Mouse (Mus musculus): ENCODE measurements around the gene Zfp668. TPM values are rescaled to one million over a fixed set of nuclear protein-coding genes. Genes with fewer than 3 reads are reported as not detected.
"Not testable (repeated sequence)": the region's sequence is repeated elsewhere in the genome, so short reads cannot be mapped to it uniquely, and the experiment has no call there.

Gene Zfp668
- polyA plus RNA-seq, 1 experiment from 2014 or later = 16.4 TPM

DNA sequence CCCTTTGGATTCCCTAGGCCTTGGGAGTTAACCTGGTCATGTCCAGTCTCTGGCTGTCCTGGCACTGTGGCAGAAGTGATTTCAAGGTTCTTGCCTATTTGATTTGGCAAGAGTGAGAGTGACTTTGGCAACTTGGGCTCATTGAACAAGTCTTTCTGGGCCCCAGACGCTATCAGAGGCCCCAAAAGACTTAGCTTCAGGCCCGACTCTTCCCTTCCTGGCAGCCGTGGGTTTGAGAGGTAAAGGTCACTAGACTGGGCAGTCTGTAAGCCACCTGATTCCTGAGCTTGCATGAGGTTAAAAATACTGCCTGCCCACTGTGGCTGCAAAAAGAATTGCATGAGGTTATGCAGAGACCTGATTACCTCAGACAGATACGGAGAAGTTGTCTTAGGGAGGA, 32.0 kb upstream of the Zfp668 start:
- ATAC-seq (ENCODE audit: insufficient number of reproducible peaks, low FRiP score, low TSS enrichment, low read depth) = no peak
- peaks cover 18% of the 10 kb centered on the region for H3K4me1 ChIP-seq
- peaks cover 50% of the 10 kb centered on the region for H3K36me3 ChIP-seq
- no peak overlapping the region for H3K4me2 ChIP-seq
- H3K27ac ChIP-seq = no peak overlapping the region
- no peaks in the 10 kb centered on the region for H3K27me3 ChIP-seq
- no peaks in the 10 kb centered on the region for H3K9me3 ChIP-seq
- H3K9ac ChIP-seq = no peak overlapping the region
- 87% methylated on average over 4 of the region's 4 CpGs for WGBS
- no peak overlapping the region for H3K4me3 ChIP-seq

DNA sequence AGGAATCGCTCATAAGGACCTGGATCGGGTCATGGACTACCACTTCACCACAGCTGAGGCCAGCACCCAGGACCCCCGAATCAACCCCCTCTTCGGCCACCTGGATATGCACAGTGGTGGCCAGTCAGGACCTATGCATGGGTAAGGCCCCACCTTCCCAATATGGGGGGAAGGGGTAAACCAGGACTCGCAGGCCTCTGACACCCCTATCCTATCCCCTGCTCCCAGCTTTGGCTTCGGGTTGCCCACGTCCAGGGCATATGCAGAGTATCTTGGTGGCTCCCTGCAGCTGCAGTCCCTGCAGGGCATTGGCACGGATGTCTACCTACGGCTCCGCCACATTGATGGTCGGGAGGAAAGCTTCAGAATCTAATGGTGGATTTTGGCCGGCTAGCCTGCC, 31.3 kb upstream of the Zfp668 start:
- H3K36me3 ChIP-seq = peaks cover 50% of the 10 kb centered on the region
- WGBS = 95% methylated on average over 12 of the region's 12 CpGs
- no peak overlapping the region for H3K27ac ChIP-seq
- no peaks in the 10 kb centered on the region for H3K27me3 ChIP-seq
- no peak overlapping the region for H3K4me2 ChIP-seq
- no peak overlapping the region for H3K9ac ChIP-seq
- H3K9me3 ChIP-seq = no peaks in the 10 kb centered on the region
- H3K4me1 ChIP-seq = peaks cover 14% of the 10 kb centered on the region
- H3K4me3 ChIP-seq = no peak overlapping the region
- ATAC-seq (ENCODE audit: insufficient number of reproducible peaks, low FRiP score, low TSS enrichment, low read depth) = no peak

DNA sequence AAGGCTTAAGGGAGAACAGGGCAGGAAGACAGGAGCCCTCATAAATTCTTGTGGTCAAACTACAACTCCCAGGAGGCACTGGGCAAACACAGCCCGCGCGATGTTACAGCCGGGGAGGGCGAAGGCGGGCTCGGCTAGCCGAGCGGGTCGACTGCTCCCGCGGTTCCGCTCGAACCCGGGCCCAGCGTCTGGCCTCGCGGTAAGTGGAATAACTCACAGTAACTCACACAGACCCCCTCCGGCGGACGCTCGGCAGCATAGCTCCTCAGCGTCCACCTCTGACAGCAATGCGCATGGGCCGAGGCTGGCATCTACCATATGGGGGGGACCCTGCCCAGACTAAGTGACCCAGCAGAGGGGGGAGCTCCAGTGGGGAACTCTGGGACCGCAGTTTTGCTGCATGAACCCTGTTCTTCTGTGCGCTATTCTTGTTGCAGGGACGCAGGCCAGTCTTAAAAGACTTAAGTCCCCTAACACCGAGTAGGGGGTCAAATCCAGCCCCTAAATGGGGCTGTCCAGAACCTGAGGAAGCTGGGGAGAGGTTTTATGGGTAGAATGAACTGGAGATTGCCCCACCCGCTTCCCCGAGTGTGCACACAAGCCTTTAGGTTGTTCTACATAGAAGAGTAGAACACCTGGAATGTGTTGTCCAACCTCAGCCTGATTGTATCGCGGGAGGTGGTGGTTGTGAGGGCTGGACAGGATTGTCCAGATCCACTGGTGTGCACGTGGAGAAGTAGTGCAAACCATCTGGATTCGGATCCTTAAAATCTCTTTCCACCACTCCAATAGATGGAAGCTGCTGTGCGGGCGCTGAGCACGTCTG, 27.6 kb upstream of the Zfp668 start, which contains the start of gene Bckdk:
Bckdk (plus strand) TSS at position 112 of the 826 bp plus-strand sequence.
- ATAC-seq (ENCODE audit: insufficient number of reproducible peaks, low FRiP score, low TSS enrichment, low read depth) = peak; percentile 81
- Histone ChIP-seq H3K9me3 (no peaks in the 10 kb centered on the region), H3K4me3 (peak within 1 kb of the TSS; percentile 62), H3K9ac (peak within 1 kb of the TSS; percentile 66), H3K4me1 (peaks cover 10% of the 10 kb centered on the region), H3K27me3 (no peaks in the 10 kb centered on the region), H3K36me3 (peaks cover 41% of the 10 kb centered on the region), H3K27ac (peak within 1 kb of the TSS; percentile 88), H3K4me2 (peak within 1 kb of the TSS; percentile 74)
- 4% methylated on average over 38 of the region's 38 CpGs for WGBS

DNA sequence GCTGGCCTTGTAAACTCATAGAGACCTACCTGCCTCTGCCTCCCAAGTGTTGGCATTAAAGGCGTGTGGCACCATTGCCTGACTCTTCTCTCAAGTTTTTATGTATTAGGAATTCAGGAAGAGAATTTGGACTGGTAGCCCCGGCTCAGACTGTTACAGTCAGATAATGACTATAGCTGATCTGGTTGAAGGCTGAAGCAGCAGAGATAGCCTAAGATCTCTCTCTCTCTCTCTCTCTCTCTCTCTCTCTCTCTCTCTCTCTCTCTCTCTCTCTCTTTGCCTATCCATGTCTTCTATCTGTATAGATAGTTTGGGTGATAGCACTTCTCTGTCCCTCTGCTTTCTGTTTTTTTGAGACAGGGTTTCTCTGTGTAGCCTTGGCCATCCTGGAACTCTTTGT, 25.1 kb upstream of the Zfp668 start:
- Histone ChIP-seq H3K4me3 (no peak overlapping the region), H3K9me3 (no peaks in the 10 kb centered on the region), H3K4me1 (peaks cover 10% of the 10 kb centered on the region), H3K36me3 (peaks cover 16% of the 10 kb centered on the region), H3K27ac (no peak overlapping the region), H3K4me2 (no peak overlapping the region), H3K9ac (no peak overlapping the region), H3K27me3 (no peaks in the 10 kb centered on the region)
- WGBS = 78% methylated on average over 2 of the region's 2 CpGs
- no peak for ATAC-seq (ENCODE audit: insufficient number of reproducible peaks, low FRiP score, low TSS enrichment, low read depth)

DNA sequence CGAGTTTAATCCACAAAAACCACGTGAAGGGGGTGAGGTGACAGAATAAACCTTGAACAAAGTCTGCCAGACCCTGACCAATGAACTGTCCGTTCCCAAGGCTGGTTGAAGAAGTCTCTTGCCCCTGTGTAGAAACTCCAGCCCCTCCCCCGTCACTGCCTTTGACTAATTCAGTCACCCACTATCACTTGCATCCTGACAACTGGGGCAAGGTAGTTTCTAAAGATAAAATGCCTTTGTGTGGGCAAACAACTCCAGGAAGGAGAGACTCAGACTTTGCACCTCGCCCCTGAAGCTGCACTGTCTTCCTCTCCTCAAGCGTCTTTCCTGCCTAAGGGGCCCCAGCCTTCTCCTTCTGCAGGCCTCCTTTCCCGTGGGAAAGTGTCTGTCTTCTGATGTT, 23.4 kb upstream of the Zfp668 start:
- Histone ChIP-seq H3K9ac (no peak overlapping the region), H3K4me1 (peaks cover 6% of the 10 kb centered on the region), H3K4me3 (no peak overlapping the region), H3K4me2 (no peak overlapping the region), H3K27me3 (no peaks in the 10 kb centered on the region), H3K36me3 (no peaks in the 10 kb centered on the region), H3K27ac (no peak overlapping the region), H3K9me3 (no peaks in the 10 kb centered on the region)
- ATAC-seq (ENCODE audit: insufficient number of reproducible peaks, low FRiP score, low TSS enrichment, low read depth) = no peak
- 40% methylated on average over 7 of the region's 7 CpGs for WGBS

DNA sequence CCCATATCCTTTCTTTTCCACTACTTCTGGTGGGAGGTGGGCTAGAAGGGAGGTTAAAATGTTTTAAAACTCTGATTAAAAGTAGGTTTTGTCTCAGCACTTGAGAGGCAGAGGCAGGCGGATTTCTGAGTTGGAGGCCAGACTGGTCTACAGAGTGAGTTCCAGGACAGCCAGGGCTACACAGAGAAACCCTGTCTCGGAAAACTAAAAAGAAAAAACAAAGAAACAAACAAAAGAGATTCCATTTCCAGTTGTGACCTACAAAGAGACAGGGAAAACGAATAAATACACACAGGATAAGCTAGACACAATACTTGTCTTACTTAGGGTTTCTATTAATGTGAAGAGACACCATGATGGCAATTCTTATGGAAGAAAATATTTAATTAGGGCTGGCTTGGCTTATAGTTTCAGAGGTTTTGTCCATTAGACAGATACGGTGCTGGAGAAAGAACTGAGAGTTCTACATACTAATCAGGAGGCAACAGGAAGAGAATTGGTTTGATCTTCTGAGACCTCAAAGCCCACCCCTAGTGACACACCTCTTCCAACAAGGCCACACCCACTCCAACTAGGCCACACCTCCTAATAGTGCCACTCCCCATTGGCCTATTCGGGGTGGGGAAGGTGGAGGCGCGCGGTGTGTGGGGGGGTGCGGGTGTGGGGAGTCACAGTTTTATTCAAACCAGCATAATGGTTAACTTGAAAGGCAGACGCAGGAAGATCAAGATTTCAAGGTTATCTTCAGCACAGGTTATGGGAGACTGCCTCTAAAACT, 21.7 kb upstream of the Zfp668 start:
- Histone ChIP-seq H3K27me3 (no peaks in the 10 kb centered on the region), H3K27ac (no peak overlapping the region), H3K4me3 (no peak overlapping the region), H3K9me3 (no peaks in the 10 kb centered on the region), H3K4me1 (peaks cover 10% of the 10 kb centered on the region), H3K4me2 (no peak overlapping the region), H3K9ac (no peak overlapping the region), H3K36me3 (no peaks in the 10 kb centered on the region)
- ATAC-seq (ENCODE audit: insufficient number of reproducible peaks, low FRiP score, low TSS enrichment, low read depth) = no peak
- 30% methylated on average over 10 of the region's 10 CpGs for WGBS

DNA sequence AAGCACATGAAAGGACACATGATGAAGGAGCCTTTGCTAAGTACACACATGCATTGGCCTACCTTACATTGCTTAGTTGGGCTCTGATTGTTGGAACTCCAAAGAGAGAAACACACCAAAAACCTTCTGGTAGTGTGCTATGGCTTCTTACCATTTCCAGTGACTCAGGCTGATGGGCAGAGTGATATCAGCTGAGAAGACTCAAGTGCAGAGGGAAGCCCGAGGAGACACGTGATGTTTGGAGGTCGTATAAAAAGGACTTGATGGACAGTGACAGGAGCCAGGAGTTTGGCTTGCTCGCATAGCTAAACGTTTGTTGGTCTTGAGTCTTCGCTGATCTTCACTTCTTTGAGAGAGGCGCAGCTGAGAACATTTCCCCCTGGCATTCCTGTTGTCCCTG, 20.9 kb upstream of the Zfp668 start:
- no peak overlapping the region for H3K9ac ChIP-seq
- H3K9me3 ChIP-seq = no peaks in the 10 kb centered on the region
- H3K4me3 ChIP-seq = no peak overlapping the region
- no peak overlapping the region for H3K27ac ChIP-seq
- WGBS = 84% methylated on average over 7 of the region's 7 CpGs
- peaks cover 7% of the 10 kb centered on the region for H3K36me3 ChIP-seq
- no peak for ATAC-seq (ENCODE audit: insufficient number of reproducible peaks, low FRiP score, low TSS enrichment, low read depth)
- peaks cover 10% of the 10 kb centered on the region for H3K4me1 ChIP-seq
- H3K27me3 ChIP-seq = no peaks in the 10 kb centered on the region
- H3K4me2 ChIP-seq = no peak overlapping the region

DNA sequence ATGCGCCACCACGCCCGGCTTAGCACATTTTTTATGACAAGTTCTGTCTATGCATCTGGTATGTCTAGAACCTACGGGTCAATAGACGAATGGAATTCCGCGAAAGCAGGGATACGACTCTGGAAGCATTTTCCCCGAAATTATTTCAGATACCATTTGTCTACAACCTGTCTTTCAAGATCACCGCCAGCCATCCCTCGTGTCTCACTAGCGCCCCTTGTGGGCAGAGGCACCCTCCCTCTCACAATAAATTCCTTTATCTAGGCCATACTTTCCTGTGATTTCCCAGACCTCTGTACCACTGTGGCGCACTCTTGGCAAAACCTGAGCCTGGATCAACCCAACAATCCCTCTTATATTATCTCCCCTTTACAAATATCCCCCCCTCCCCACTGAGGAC, 19.8 kb upstream of the Zfp668 start:
- no peak overlapping the region for H3K4me2 ChIP-seq

DNA sequence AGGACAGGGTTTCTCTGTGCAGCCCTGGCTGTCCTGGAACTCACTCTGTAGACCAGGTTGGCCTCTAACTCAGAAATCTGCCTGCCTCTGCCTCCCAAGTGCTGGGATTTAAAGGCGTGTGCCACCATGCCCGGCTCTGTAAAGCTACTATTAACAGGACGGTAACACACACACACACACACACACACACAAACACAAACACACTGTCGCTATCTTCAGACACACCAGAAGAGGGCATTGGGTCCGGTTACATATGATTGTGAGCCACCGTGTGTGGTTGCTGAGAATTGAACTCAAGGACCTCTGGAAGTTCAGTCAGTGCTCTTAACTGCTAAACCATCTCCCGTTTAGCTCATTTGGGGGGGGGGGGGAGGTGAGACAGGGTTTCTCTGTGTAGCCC, 19.3 kb upstream of the Zfp668 start:
- peak overlapping the region; percentile 79 for H3K4me2 ChIP-seq
- peak overlapping the region; percentile 47; the same call in 1 of the 2 replicates for H3K27ac ChIP-seq
- H3K4me3 ChIP-seq = peak overlapping the region; percentile 74
- H3K27me3 ChIP-seq; H3K4me1 ChIP-seq; ATAC-seq (ENCODE audit: insufficient number of reproducible peaks, low FRiP score, low TSS enrichment, low read depth); H3K9me3 ChIP-seq; H3K9ac ChIP-seq: not testable (repeated sequence)
- WGBS = 76% methylated on average over 7 of the region's 7 CpGs
- H3K36me3 ChIP-seq = peaks cover 24% of the 10 kb centered on the region

More for the DNA sequence above, 19.8 kb upstream of the Zfp668 start:
- no peak overlapping the region for H3K4me3 ChIP-seq
- no peak for ATAC-seq (ENCODE audit: insufficient number of reproducible peaks, low FRiP score, low TSS enrichment, low read depth)
- no peaks in the 10 kb centered on the region for H3K9me3 ChIP-seq
- H3K4me1 ChIP-seq = peaks cover 10% of the 10 kb centered on the region
- 60% methylated on average over 13 of the region's 13 CpGs for WGBS
- H3K36me3 ChIP-seq = peaks cover 19% of the 10 kb centered on the region
- no peak overlapping the region for H3K27ac ChIP-seq
- H3K9ac ChIP-seq = no peak overlapping the region
- no peaks in the 10 kb centered on the region for H3K27me3 ChIP-seq

DNA sequence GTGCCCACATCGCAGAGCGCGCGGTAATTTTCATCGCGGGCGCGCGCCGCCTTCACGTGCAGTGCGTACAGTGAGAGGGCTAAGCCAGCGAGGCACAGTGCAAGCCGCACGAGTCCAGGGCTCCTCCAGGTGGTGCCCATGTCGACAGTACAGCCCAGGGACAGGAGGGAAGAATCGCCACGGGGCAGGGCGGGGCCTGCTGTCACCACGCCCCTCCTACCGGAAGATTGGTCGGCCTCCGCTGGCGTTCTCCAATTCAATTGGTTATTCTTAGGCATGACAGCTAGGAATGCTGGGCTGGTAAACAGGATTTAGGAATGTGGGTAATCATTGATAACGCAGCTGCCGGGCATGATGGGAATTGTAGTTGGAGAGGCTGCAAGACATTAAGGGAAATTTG, 18.8 kb upstream of the Zfp668 start, which contains the start of the genes Gm21974 and Vkorc1:
Gm21974 (minus strand) TSS at position 13 of the 400 bp plus-strand sequence.
Vkorc1 (minus strand) TSS at position 176 of the 400 bp plus-strand sequence.
- peaks cover 28% of the 10 kb centered on the region for H3K36me3 ChIP-seq
- ATAC-seq (ENCODE audit: insufficient number of reproducible peaks, low FRiP score, low TSS enrichment, low read depth) = peak; percentile 94
- H3K4me1 ChIP-seq = peaks cover 13% of the 10 kb centered on the region
- H3K4me3 ChIP-seq = peak within 1 kb of the TSS; percentile 74
- peak within 1 kb of the TSS; percentile 79 for H3K4me2 ChIP-seq
- no peaks in the 10 kb centered on the region for H3K9me3 ChIP-seq
- H3K27ac ChIP-seq = peak within 1 kb of the TSS; percentile 90
- H3K9ac ChIP-seq = peak within 1 kb of the TSS; percentile 74
- under 1% methylated on average over 26 of the region's 26 CpGs for WGBS
- H3K27me3 ChIP-seq = no peaks in the 10 kb centered on the region

DNA sequence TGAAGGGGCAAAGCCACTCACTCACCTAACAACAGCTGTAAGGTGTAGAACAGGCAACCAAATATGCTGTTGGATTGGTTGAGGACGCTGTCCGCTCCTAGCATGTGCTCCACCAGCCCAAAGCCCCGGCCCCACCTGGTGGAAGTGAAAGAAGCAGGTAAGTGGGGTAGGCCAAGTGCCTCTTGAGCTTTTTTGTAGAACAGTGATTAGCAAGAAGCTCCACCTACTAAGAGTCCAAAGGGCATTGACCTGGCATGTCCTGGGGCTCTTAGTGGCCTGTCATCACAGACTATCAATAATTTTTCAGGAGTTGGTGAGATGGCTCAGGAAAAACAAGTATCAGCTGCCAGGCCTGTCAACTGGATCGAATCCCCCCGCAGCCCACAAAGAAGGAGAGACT, 17.9 kb upstream of the Zfp668 start:
- Histone ChIP-seq H3K9me3 (no peaks in the 10 kb centered on the region), H3K4me3 (peak overlapping the region; percentile 74), H3K9ac (no peak overlapping the region), H3K36me3 (peaks cover 37% of the 10 kb centered on the region), H3K4me2 (peak overlapping the region; percentile 79), H3K27ac (peak overlapping the region; percentile 90; the same call in 1 of the 2 replicates), H3K27me3 (no peaks in the 10 kb centered on the region), H3K4me1 (peaks cover 19% of the 10 kb centered on the region)
- WGBS = 66% methylated on average over 5 of the region's 5 CpGs
- no peak for ATAC-seq (ENCODE audit: insufficient number of reproducible peaks, low FRiP score, low TSS enrichment, low read depth)

DNA sequence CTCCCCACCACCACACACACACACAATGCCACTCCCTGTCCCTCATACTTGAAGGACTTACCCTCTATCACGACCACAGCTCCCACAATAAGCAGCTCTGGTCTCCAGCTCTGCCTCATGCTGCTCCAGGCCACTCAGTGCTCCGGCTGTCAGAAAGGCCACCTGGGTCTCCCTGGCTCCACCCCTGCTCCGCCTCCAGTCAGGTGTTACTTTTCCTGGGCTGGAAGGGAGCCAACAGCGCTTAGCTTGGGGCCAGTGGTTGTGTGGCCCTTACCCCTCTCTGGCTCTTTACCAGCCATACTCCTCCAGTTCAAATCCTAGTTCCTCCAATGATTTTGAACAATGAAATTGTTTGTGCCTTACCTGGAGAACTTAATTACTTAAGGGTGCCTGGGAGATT, 14.2 kb upstream of the Zfp668 start, which contains the start of gene Prss53:
Prss53 (minus strand) TSS at position 173 of the 400 bp plus-strand sequence.
- Histone ChIP-seq H3K27me3 (no peaks in the 10 kb centered on the region), H3K36me3 (peaks cover 72% of the 10 kb centered on the region), H3K4me3 (no peak within 1 kb of the TSS), H3K9ac (no peak within 1 kb of the TSS), H3K9me3 (no peaks in the 10 kb centered on the region), H3K4me2 (no peak within 1 kb of the TSS), H3K27ac (peak within 1 kb of the TSS; percentile 3; the same call in 1 of the 2 replicates), H3K4me1 (peaks cover 26% of the 10 kb centered on the region)
- WGBS = 20% methylated on average over 4 of the region's 4 CpGs
- no peak for ATAC-seq (ENCODE audit: insufficient number of reproducible peaks, low FRiP score, low TSS enrichment, low read depth)

All from limb, embryonic 15.5 days (tissue).